Comparison of ENCODE assay signal across 10 mouse cellular contexts in genomic region chr6:32377181-32377580, GRCm38 (mm10).
DNase-seq lines count a peak whose midpoint lies in the region; ATAC-seq and TF ChIP-seq lines count a peak whose summit lies in the region.
"Had no signal": no experiment of that assay in that cellular context is flagged by ENCODE, and none has a peak within 500 bp of the region (broad histone marks: within the 10 kb centered on the region; RNA-seq: fewer than 3 reads in every experiment).

No protein-coding gene starts in this region.

- DNase-seq in left cerebral cortex, adult 18-20 months (ENCODE audit: low spot score in 2 of 2): peak; percentile 31 to 38
- no peak for DNase-seq in left cerebral cortex, adult 11 months (ENCODE audit: low spot score)
- DNase-seq in brain, embryonic 14.5 days (ENCODE audit: low read depth): peak; percentile 74
- peak; percentile 76 to 83 for DNase-seq in heart, adult 18-20 months
- DNase-seq in kidney, adult 9 months: peak; percentile 89
- DNase-seq in midbrain, postnatal 0 days (ENCODE audit: low spot score): peak; percentile 73
- no peak for DNase-seq in c-Kit-positive CD71-positive TER-119-positive erythroid progenitor cells, embryonic 14.5 days (ENCODE audit: low spot score)
- DNase-seq in urinary bladder, postnatal 4 days (ENCODE audit: low spot score in 2 of 2): no peak

- H3K4me3 ChIP-seq in midbrain, postnatal 0 days (ENCODE audit: low read depth, low read length): no peak overlapping the region
- H3K4me3 ChIP-seq: embryonic facial prominence, embryonic 12.5 days; limb, embryonic 12.5 days had no signal

- H3K9ac ChIP-seq in midbrain, postnatal 0 days (replicated peaks; ENCODE audit: low read length, poor library complexity, severe bottlenecking): no peak overlapping the region
- H3K9ac ChIP-seq: embryonic facial prominence, embryonic 12.5 days; limb, embryonic 12.5 days had no signal

- no peak for TF ChIP-seq POLR2A in brain, embryonic 14.5 days (IDR thresholded peaks at IDR 0.05; ENCODE audit: borderline replicate concordance, extremely low read depth, insufficient read depth, insufficient read length, poor library complexity, severe bottlenecking)

- WGBS in midbrain, postnatal 0 days: 47% methylated on average over 8 of the region's 8 CpGs

- H3K9me3 ChIP-seq in midbrain, postnatal 0 days (ENCODE audit: low read length): no peaks in the 10 kb centered on the region
- H3K9me3 ChIP-seq: embryonic facial prominence, embryonic 12.5 days; limb, embryonic 12.5 days had no signal

- ATAC-seq in midbrain, postnatal 0 days (ENCODE audit: low FRiP score): peak; percentile 54

- H3K27me3 ChIP-seq in midbrain, postnatal 0 days (ENCODE audit: insufficient read depth, low read length): no peaks in the 10 kb centered on the region
- H3K27me3 ChIP-seq: embryonic facial prominence, embryonic 12.5 days had no signal

- H3K4me2 ChIP-seq in midbrain, postnatal 0 days (ENCODE audit: low read depth, low read length, poor library complexity, severe bottlenecking): no peak overlapping the region
- H3K4me2 ChIP-seq: embryonic facial prominence, embryonic 12.5 days; limb, embryonic 12.5 days had no signal

- TF ChIP-seq CTCF in brain, embryonic 14.5 days (IDR thresholded peaks at IDR 0.05; ENCODE audit: borderline replicate concordance, extremely low read depth, insufficient read depth, insufficient read length): no peak
- no peak for TF ChIP-seq CTCF in midbrain, postnatal 0 days (IDR thresholded peaks at IDR 0.05)

- H3K27ac ChIP-seq in midbrain, postnatal 0 days (ENCODE audit: low read depth, low read length): no peak overlapping the region
- H3K27ac ChIP-seq: embryonic facial prominence, embryonic 12.5 days; limb, embryonic 12.5 days had no signal

- peaks cover 17% of the 10 kb centered on the region for H3K4me1 ChIP-seq in midbrain, postnatal 0 days (ENCODE audit: insufficient read depth, low read length)

- H3K36me3 ChIP-seq in midbrain, postnatal 0 days (ENCODE audit: insufficient read depth, low read length): no peaks in the 10 kb centered on the region
- H3K36me3 ChIP-seq: embryonic facial prominence, embryonic 12.5 days; limb, embryonic 12.5 days had no signal

Comparison
In these comparisons a context has a peak if more than half of its experiments do, and no peak if none do; other contexts are left out.
1. DNase-seq: peak in left cerebral cortex, adult 18-20 months (2 of 2), brain, embryonic 14.5 days (single experiment), heart, adult 18-20 months (2 of 2), kidney, adult 9 months (single experiment) and midbrain, postnatal 0 days (single experiment); none in left cerebral cortex, adult 11 months (single experiment), c-Kit-positive CD71-positive TER-119-positive erythroid progenitor cells, embryonic 14.5 days (single experiment) and urinary bladder, postnatal 4 days (0 of 2).